Mouse (Mus musculus) layer of hippocampus, adult 8-10 months (tissue): Measurements from ENCODE around the gene Ap4m1. TPM values are rescaled to one million over a fixed set of nuclear protein-coding genes. Genes with fewer than 3 reads are reported as not detected.
"Not testable (repeated sequence)": the region's sequence is repeated elsewhere in the genome, so short reads cannot be mapped to it uniquely, and the experiment has no call there.

ENCODE experiments used
- DNase-seq, 2 experiments: peaks; one replicate each; pipeline ENCODE4 v3.0.0; 2022; ENCODE audit warnings: low spot score in 2 of 2
- microRNA-seq, 2 experiments: library from miRNA; unstranded; fragments of <30 nt; microRNA quantifications; one replicate each; pipeline ENCODE4 v1.2.0; 2022
- total RNA-seq, 4 experiments: library from RNA; stranded (reverse); gene quantifications; 2 replicates each; pipeline ENCODE4 v1.2.4; 2022

The Ap4m1 gene
- total RNA-seq, 4 experiments from 2014 or later = 24.7 to 32.5 (median 28.9) TPM

GRCm38 (mm10) chr5:138194755-138195345, 23.0 kb downstream of the Ap4m1 start:
- DNase-seq = peak in 1 of 2 experiments; percentile 30

- no peak for DNase-seq
These were observed 23.7 kb downstream of the Ap4m1 start for GRCm38 (mm10) chr5:138195463-138195862.

DNA sequence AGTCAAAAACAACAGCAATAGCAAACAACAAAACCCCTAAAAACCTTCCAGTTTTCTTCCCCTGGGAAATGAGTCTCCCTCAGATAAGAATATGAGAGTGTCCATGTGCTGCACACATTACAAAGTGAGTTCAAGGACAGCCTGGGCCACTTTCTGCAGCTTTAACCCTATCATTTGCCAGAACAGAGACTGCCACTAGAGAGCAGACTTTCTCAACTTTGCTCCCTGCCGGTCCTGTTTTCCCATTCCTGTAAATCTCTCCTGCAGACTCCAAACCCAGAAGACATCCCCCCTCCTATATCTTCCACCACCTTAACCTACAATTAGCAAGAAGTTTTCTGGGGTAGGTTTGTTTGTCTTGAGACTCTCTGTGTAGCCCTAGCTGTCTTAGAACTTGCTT, 27.8 kb downstream of the Ap4m1 start:
- DNase-seq = no peak

DNA sequence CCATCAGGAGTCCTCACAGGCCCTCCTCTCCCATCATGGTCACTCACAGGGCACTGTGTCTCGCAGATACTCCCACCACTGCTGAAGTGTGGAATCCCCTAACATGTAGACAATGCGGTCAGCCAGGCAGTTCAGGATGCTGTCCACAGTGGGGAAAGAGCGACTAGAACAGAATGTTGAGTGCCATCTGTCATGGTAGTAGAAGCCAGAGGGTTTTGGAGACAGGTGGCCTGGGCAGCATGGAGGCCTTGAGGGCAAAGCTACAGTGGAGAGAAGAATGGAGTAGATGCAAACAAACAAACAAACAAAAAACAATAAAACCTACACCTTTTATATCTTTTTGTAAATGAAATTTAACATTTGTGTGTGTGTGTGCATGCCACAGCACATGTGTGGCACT, 30.3 kb downstream of the Ap4m1 start:
- no peak for DNase-seq

DNA sequence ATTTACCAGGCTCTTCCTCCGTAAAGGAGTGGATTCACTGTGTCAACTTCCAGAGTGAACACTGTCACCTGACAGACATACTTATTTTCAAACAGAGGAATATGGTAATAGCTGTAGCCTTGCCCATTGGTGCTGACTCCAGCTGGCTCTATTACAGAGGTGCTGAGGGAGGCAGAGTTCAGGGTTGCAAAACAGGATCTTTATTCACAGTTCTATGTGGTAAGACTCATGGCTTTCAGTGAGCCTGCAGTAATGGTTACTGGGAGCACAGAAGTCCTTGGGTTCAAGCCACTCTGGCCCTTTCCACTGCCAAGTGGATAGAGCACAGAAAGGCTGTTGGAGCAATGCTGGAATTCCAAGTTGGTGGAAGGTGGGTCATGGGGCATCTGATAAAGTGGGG, 35.5 kb downstream of the Ap4m1 start:
- no peak for DNase-seq

- DNase-seq = no peak
These were observed 36.1 kb downstream of the Ap4m1 start for GRCm38 (mm10) chr5:138207873-138208272.

DNA sequence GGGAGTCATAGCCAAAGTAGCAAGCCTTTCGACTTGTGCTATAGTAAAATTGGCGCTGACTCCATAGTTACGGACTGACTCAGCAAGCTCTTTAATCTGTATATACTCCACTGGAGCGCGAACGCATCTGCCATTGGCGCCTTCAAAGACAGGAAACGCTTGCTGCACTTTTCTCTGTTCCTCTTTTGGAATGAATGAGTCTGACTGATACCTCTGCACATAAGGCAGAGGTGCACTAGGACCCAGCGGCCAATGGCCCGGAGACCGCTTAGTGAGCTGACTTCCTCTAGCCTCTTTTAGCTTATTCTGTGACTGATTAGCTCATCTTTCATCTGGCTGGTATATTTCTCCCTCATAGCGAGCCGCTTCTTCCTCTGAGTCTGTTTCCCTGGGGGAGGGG, 44.8 kb downstream of the Ap4m1 start:
- not testable (repeated sequence) for DNase-seq

- no peak for DNase-seq
These were observed 48.1 kb downstream of the Ap4m1 start for GRCm38 (mm10) chr5:138219864-138220263.

GRCm38 (mm10) chr5:138222111-138222510, 50.3 kb downstream of the Ap4m1 start:
- peak; percentile 60 to 85 for DNase-seq

GRCm38 (mm10) chr5:138223287-138223686, 51.5 kb downstream of the Ap4m1 start:
- no peak for DNase-seq

GRCm38 (mm10) chr5:138225700-138226099, 53.9 kb downstream of the Ap4m1 start, which contains the start of gene Nxpe5:
Gene Nxpe5, plus strand, starts transcription at chr5:138225898.
- DNase-seq = no peak

- DNase-seq = no peak
These were observed 54.7 kb downstream of the Ap4m1 start for GRCm38 (mm10) chr5:138226491-138226890.

DNA sequence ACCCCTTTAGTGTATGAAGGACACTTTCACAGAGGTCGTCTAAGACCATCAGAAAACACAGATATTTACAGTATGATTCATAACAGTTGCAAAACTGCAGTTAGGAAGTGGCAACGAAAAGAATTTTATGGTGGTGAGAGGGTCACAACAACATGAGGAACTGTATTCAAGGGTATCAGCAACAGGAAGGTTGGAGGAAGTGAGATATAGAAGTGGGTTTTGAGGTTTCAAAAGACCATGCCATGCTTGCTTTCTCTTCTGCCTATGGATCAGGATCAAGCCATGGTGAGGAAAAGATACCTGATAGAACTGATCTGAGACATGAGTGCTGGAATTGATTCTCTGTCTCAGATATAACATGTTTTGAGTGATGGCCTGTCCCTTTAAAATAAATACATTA, 55.6 kb downstream of the Ap4m1 start:
- no peak for DNase-seq

GRCm38 (mm10) chr5:138228026-138228425, 56.2 kb downstream of the Ap4m1 start:
- DNase-seq = no peak

DNA sequence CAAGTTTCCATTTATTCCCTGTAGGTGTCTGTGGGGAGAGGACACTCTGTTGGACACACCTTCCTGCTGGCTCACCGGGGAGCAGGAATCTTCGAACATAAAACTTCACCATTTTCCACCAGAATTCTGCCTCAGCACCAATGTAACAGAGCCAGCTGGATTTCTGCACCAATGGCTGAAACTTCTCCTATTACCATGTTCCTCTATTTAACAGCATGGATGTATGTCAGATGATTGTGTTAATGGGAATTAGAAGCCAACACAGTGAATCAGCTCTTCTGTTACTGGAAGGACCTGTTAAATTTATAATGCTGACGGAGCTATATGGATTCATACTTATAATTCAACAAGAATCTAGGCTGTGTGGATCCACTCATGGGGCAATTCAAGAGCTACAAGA, 57.7 kb downstream of the Ap4m1 start:
- no peak for DNase-seq

Small RNA genes within 50 kb of the gene (microRNA-seq; reads per million reads assigned to microRNA genes)
- gene Mir106b (117 to 355 reads per million in 2 experiments), gene Mir25 (36.7 to 72.8 reads per million in 2 experiments), gene Mir93 (1,196 to 1,469 reads per million in 2 experiments)

Other genes starting within 250 kb of the Ap4m1 start
- gene Gjc3, start 208.9 kb upstream of the Ap4m1 start, total RNA-seq = 10 to 100 TPM; 21.7 to 35.9 (median 28.1) TPM
- gene Azgp1, start 190.5 kb upstream of the Ap4m1 start, total RNA-seq = not detected
- not detected for gene Smok3a, start 150.7 kb upstream of the Ap4m1 start, total RNA-seq
- gene Smok3b, start 150.6 kb upstream of the Ap4m1 start, total RNA-seq = not detected
- not detected for gene Smok3c, start 118.8 kb upstream of the Ap4m1 start, total RNA-seq
- 10 to 100 TPM; 40.0 to 46.4 (median 43.2) TPM for gene Zkscan1, start 86.9 kb upstream of the Ap4m1 start, total RNA-seq
- 10 to 100 TPM; 13.4 to 17.5 (median 15.9) TPM for gene Zscan21, start 55.1 kb upstream of the Ap4m1 start, total RNA-seq
- gene Zfp113, start 16.3 kb upstream of the Ap4m1 start, total RNA-seq = 10 to 100 TPM; 10.1 to 14.6 (median 13.2) TPM
- 100 to 1,000 TPM; 132 to 137 (median 134) TPM for gene Cops6, start 10.9 kb upstream of the Ap4m1 start, total RNA-seq
- gene Mcm7, start 420 bp downstream of the Ap4m1 start, total RNA-seq = 10 to 100 TPM; 14.1 to 17.9 (median 16.0) TPM
- gene Taf6, start 15.4 kb downstream of the Ap4m1 start, total RNA-seq = 10 to 100 TPM; 37.9 to 42.7 (median 39.1) TPM
- gene Cnpy4, start 15.5 kb downstream of the Ap4m1 start, total RNA-seq = 10 to 100 TPM; 12.1 to 14.7 (median 13.6) TPM
- 10 to 100 TPM in 2 of 4 experiments, 1 to 10 TPM in 2; 7.4 to 11.1 (median 9.5) TPM for gene Mblac1, start 22.3 kb downstream of the Ap4m1 start, total RNA-seq
- under 1 TPM in 2 of 4 experiments, not detected in 2; 0.19 to 0.37 TPM for gene Nxpe5, start 53.9 kb downstream of the Ap4m1 start, total RNA-seq
- gene Lamtor4, start 83.5 kb downstream of the Ap4m1 start, total RNA-seq = 10 to 100 TPM; 51.6 to 61.3 (median 58.0) TPM
- 10 to 100 TPM; 64.7 to 74.1 (median 70.8) TPM for gene BC037034, start 92.0 kb downstream of the Ap4m1 start, total RNA-seq
- 1 to 10 TPM; 2.9 to 5.2 (median 4.0) TPM for gene Gal3st4, start 100.8 kb downstream of the Ap4m1 start, total RNA-seq
- not detected for gene Gm43720, start 108.0 kb downstream of the Ap4m1 start, total RNA-seq
- gene Gpc2, start 108.0 kb downstream of the Ap4m1 start, total RNA-seq = 1 to 10 TPM; 1.5 to 2.2 (median 1.8) TPM
- 1 to 10 TPM in 2 of 4 experiments, under 1 TPM in 2; 0.33 to 2.7 (median 1.1) TPM for gene Stag3, start 108.2 kb downstream of the Ap4m1 start, total RNA-seq
- 1 to 10 TPM in 1 of 4 experiments, under 1 TPM in 1, not detected in 2; 0.58 to 1.5 TPM for gene Pvrig, start 170.0 kb downstream of the Ap4m1 start, total RNA-seq